Mouse (Mus musculus) myocyte (in vitro differentiated cells): ENCODE data around the gene Ugt1a6b. TPM values are rescaled to one million over a fixed set of nuclear protein-coding genes. Genes with fewer than 3 reads are reported as not detected.
"Not testable (repeated sequence)": the region's sequence is repeated elsewhere in the genome, so short reads cannot be mapped to it uniquely, and the experiment has no call there.

Experiments used
- H3K27me3 ChIP-seq: one replicate; pipeline ENCODE4 v1.6.1; 2011; ENCODE audit not compliant: control insufficient read depth, insufficient read depth, insufficient read length
- H3K36me3 ChIP-seq: one replicate; pipeline ENCODE4 v1.6.1; 2011; ENCODE audit not compliant: control insufficient read depth, insufficient read depth
- H3K4me2 ChIP-seq: one replicate; pipeline ENCODE4 v1.6.1; 2011; ENCODE audit warnings: low read depth, control low read depth
- H3K4me3 ChIP-seq: one replicate; pipeline ENCODE4 v1.5.1; 2011; ENCODE audit warnings: mild to moderate bottlenecking, control low read depth, moderate library complexity
- H3K79me2 ChIP-seq: one replicate; pipeline ENCODE4 v1.6.1; 2011; ENCODE audit not compliant: control insufficient read depth, insufficient read depth
- H3ac ChIP-seq: one replicate; pipeline ENCODE4 v1.6.1; 2011; ENCODE audit not compliant: control insufficient read depth, insufficient read length
- CEBPB ChIP-seq: IDR thresholded peaks from 2 replicates; pipeline ENCODE4 v1.6.1; 2011; ENCODE audit warnings: mild to moderate bottlenecking, moderate library complexity; ENCODE audit not compliant: poor library complexity, insufficient read depth, severe bottlenecking
- E2F4 ChIP-seq: IDR thresholded peaks from one replicate; pipeline ENCODE4 v1.6.1; 2011; ENCODE audit warnings: mild to moderate bottlenecking, control low read depth, moderate library complexity; ENCODE audit not compliant: insufficient read depth
- MAX ChIP-seq: IDR thresholded peaks from one replicate; pipeline ENCODE4 v1.6.1; 2011; ENCODE audit warnings: low read depth, mild to moderate bottlenecking, control low read depth
- MYOD1 ChIP-seq, 3 experiments: IDR thresholded peaks; one replicate each; pipeline ENCODE4 v1.6.1; 2011; ENCODE audit warnings: control low read depth in 2 of 3, low read depth in 2 of 3, mild to moderate bottlenecking in 2 of 3, moderate library complexity in 1 of 3; ENCODE audit not compliant: insufficient read length in 2 of 3, control insufficient read depth in 1 of 3
- POLR2A ChIP-seq: IDR thresholded peaks from one replicate; pipeline ENCODE4 v1.6.1; 2011; ENCODE audit warnings: low read depth, mild to moderate bottlenecking, control low read depth, moderate library complexity; ENCODE audit not compliant: insufficient read length
- POLR2AphosphoS2 ChIP-seq: IDR thresholded peaks from one replicate; pipeline ENCODE4 v1.6.1; 2011; ENCODE audit warnings: low read depth, control low read depth; ENCODE audit not compliant: insufficient read length
- REST ChIP-seq: IDR thresholded peaks from one replicate; pipeline ENCODE4 v1.6.1; 2011; ENCODE audit warnings: mild to moderate bottlenecking, control low read depth, moderate library complexity; ENCODE audit not compliant: insufficient read depth, insufficient read length
- SRF ChIP-seq: IDR thresholded peaks from one replicate; pipeline ENCODE4 v1.6.1; 2011; ENCODE audit warnings: low read depth; ENCODE audit not compliant: control insufficient read depth, insufficient read length
- TCF12 ChIP-seq: IDR thresholded peaks from one replicate; pipeline ENCODE4 v1.6.1; 2011; ENCODE audit warnings: mild to moderate bottlenecking, control low read depth; ENCODE audit not compliant: poor library complexity, insufficient read depth, severe bottlenecking
- USF1 ChIP-seq: IDR thresholded peaks from one replicate; pipeline ENCODE4 v1.6.1; 2011; ENCODE audit warnings: low read depth, mild to moderate bottlenecking, control low read depth, moderate library complexity
- polyA plus RNA-seq: library from polyadenylated mRNA; unstranded; fragments of >200 nt; fragmentation: generic; extraction: Trizol; gene quantifications from one replicate; pipeline ENCODE4 v1.2.1, GENCODE M21; 2012; ENCODE audit warnings: missing spikeins

Gene Ugt1a6b
- polyA plus RNA-seq, 1 experiment, result 0.04 TPM

GRCm38 (mm10) chr1:88112769-88113168 is 9.7 kb downstream of the Ugt1a6b start:
- H3K27me3 ChIP-seq, H3K79me2 ChIP-seq, H3ac ChIP-seq, H3K36me3 ChIP-seq, H3K4me3 ChIP-seq, H3K4me2 ChIP-seq: not testable (repeated sequence)

- not testable (repeated sequence) for H3K36me3 ChIP-seq, H3K4me3 ChIP-seq, H3K79me2 ChIP-seq, H3K4me2 ChIP-seq, H3ac ChIP-seq, H3K27me3 ChIP-seq
These were observed 17.5 kb downstream of the Ugt1a6b start for GRCm38 (mm10) chr1:88120550-88120949.

DNA sequence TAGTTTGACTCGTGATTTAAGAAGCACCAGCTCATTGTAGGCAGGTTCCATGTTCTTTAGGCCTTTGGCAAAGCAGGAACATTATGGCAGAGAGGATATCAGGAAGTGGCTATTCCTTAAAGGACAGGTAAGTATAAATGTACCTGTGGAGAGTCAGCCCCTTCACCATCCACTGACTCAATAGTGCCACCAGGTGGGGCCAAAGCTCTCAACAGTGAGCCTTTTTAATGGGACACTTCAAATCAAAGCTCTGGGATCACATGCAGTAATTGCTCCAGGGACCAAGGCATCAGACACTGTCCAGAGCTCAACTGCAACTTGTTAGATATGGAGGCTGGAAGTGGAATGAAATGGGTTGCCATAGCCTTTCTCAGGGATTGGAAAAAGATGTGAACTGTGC is 18.5 kb downstream of the Ugt1a6b start:
- H3K27me3 ChIP-seq, H3ac ChIP-seq, H3K4me2 ChIP-seq, H3K36me3 ChIP-seq, H3K4me3 ChIP-seq, H3K79me2 ChIP-seq: not testable (repeated sequence)

GRCm38 (mm10) chr1:88125827-88126360 is 22.8 kb downstream of the Ugt1a6b start:
- not testable (repeated sequence) for H3ac ChIP-seq

GRCm38 (mm10) chr1:88129091-88129490 is 26.0 kb downstream of the Ugt1a6b start:
- H3K36me3 ChIP-seq, H3ac ChIP-seq, H3K27me3 ChIP-seq, H3K4me3 ChIP-seq, H3K79me2 ChIP-seq, H3K4me2 ChIP-seq: not testable (repeated sequence)

More at GRCm38 (mm10) chr1:88125827-88126360, 22.8 kb downstream of the Ugt1a6b start:
- H3K4me2 ChIP-seq, H3K4me3 ChIP-seq, H3K36me3 ChIP-seq, H3K27me3 ChIP-seq, H3K79me2 ChIP-seq: not testable (repeated sequence)

GRCm38 (mm10) chr1:88130223-88130622 is 27.2 kb downstream of the Ugt1a6b start:
- not testable (repeated sequence) for H3K36me3 ChIP-seq, H3K79me2 ChIP-seq, H3K27me3 ChIP-seq, H3K4me2 ChIP-seq, H3ac ChIP-seq, H3K4me3 ChIP-seq

DNA sequence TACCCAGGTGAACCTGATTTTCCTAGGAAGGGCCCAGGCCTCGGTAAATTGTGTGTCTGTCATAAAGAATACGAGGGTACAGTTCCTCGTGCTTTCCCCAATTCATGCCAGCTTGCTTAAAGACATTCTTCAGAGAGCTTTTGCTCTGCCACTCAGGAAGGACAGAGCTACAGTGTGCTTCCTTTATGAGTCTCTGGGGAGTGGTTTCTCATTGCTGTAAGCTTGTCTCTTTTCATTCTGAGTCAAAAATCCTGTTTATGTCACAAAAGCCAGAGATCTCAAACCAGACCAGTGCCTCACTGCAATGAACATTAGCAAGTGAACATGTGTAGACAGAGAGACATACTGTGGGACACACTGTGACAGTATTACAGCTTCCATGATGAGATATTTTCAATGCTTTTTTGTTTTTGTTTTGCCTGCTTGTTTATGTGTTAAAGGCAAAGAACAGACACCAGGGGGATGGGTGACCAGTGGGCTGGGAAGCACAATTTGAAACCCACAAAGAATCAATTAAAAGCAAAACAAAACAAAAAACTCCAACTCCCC is 30.9 kb downstream of the Ugt1a6b start:
- no peak overlapping the region for H3K4me3 ChIP-seq
- TF ChIP-seq SRF, result no peak
- no peak for TF ChIP-seq USF1
- TF ChIP-seq POLR2A, result no peak
- TF ChIP-seq POLR2AphosphoS2, result no peak
- TF ChIP-seq E2F4, result no peak
- TF ChIP-seq CEBPB, result no peak
- no peak for TF ChIP-seq MYOD1 (IDR thresholded peaks at IDR 0.05; ENCODE audit: control insufficient read depth in 1 of 3, insufficient read length in 2 of 3, low read depth in 2 of 3)
- no peak for TF ChIP-seq REST
- no peak for TF ChIP-seq TCF12
- TF ChIP-seq MAX, result no peak

More for the DNA sequence above, 30.9 kb downstream of the Ugt1a6b start:
- no peaks in the 10 kb centered on the region for H3K27me3 ChIP-seq
- H3K4me2 ChIP-seq, result peak overlapping the region; percentile 47
- H3ac ChIP-seq, result no peak overlapping the region
- no peaks in the 10 kb centered on the region for H3K79me2 ChIP-seq
- H3K36me3 ChIP-seq, result no peaks in the 10 kb centered on the region
